Mouse (Mus musculus): ENCODE data around the gene Gse1. TPM values are rescaled to one million over a fixed set of nuclear protein-coding genes. Genes with fewer than 3 reads are reported as not detected.

The Gse1 gene
- total RNA-seq, 2 experiments from 2014 or later, result 146 to 158 TPM

- peak overlapping the region; percentile 48; the same call in 1 of the 2 replicates for H3K27ac ChIP-seq
- peak; percentile 35 for TF ChIP-seq CTCF (conservative IDR thresholded peaks at IDR 0.05)
- H3K4me3 ChIP-seq, result no peak overlapping the region
- DNase-seq (ENCODE audit: low spot score in 2 of 2), result peak in 1 of 2 experiments; percentile 67
Observed at GRCm38 (mm10) chr8:120518736-120519534, 290.7 kb downstream of the Gse1 start.

DNA sequence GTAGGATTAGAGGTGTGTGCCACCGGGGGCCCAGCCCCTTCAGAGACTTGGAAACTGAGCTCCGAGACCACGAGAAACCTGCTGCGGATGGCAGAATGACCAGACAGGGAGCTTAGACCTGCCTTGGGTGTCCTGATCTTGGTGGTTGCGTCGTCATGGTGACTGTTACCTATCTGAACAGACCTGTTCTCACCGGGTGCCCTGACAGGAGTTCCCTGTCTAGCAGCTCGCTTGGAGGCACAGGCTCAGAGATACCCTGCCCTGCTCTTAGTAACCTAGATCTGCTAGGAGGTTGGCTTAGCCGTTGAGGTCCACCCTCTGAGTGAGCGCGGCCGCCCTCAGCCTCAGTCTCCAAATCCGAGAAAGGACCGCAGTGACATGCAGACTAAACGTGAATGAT, 292.0 kb downstream of the Gse1 start:
- no peak for TF ChIP-seq CTCF (conservative IDR thresholded peaks at IDR 0.05)
- H3K27ac ChIP-seq, result peak overlapping the region; percentile 86
- no peak for DNase-seq (ENCODE audit: low spot score in 2 of 2)
- H3K4me3 ChIP-seq, result no peak overlapping the region; the same call in 1 of the 2 replicates

- Histone ChIP-seq H3K27ac (peak overlapping the region; percentile 86), H3K4me3 (peak overlapping the region; percentile 17; the same call in 1 of the 2 replicates)
- peak; percentile 50 for TF ChIP-seq CTCF (conservative IDR thresholded peaks at IDR 0.05)
- DNase-seq (ENCODE audit: low spot score in 2 of 2), result no peak
Observed at GRCm38 (mm10) chr8:120520707-120521590, 292.7 kb downstream of the Gse1 start.

DNA sequence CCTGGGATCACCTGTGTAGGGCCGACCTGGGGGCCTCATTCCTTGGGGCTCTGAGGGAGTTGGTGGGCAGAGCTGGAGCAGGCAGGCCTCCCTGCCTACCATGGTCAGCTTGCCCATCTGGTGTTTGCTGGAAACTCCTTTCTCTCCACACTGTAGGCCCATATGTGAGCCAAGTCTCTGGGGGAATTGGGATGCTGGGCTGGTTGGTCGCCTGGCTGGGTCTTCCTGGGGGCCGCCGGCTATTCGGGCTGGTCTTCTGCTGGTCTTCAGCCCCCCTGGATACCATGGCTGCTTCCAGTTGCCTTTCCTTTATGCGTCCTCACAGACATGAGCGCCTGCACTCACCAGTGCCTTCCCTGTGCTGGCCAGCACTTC, 293.3 kb downstream of the Gse1 start:
- Histone ChIP-seq H3K4me3 (no peak overlapping the region; the same call in 1 of the 2 replicates), H3K27ac (peak overlapping the region; percentile 86)
- TF ChIP-seq CTCF (conservative IDR thresholded peaks at IDR 0.05), result no peak
- no peak for DNase-seq (ENCODE audit: low spot score in 2 of 2)

DNA sequence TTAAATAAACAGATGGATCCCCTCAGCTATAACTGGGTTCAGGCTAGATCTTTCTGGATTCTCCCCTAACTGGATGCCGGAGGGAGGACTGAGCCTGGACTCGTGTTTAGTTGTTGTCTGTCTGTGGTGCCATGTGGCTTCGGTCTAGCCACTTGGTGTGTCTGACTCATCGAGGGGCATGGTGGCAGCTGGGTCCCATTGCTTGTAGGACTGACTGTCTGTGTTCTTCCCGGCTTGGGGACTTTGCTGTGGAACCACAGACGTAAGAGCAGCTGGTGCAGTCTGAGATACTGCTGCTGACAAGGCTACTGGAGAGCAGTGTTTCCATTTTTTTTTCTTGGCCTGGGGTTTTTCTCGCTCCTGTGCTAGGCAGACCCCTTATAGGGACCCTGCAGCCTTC, 295.4 kb downstream of the Gse1 start:
- H3K4me3 ChIP-seq, result no peak overlapping the region
- no peak for TF ChIP-seq CTCF (conservative IDR thresholded peaks at IDR 0.05)
- no peak for DNase-seq (ENCODE audit: low spot score in 2 of 2)
- H3K27ac ChIP-seq, result peak overlapping the region; percentile 32

DNA sequence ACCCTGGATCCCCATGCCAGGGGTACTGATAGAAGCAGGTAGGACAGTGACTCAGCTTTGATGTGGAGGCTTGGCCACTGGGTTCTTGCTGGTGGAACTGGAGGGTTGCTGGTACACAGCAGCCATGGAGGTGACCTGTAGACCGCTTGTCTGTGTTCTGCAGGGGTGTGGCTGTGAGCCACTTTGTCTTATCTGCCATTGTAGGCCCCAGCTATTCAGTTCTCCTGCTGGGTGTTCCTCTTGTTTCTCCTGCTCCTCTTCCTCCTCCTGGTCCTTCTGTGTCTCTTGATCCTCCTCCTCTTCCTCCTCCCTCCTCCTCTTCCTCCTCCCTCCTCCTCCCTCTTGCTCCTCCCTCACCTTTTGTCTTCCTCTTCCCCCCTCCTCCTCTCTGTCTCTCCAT, 296.9 kb downstream of the Gse1 start:
- TF ChIP-seq CTCF (conservative IDR thresholded peaks at IDR 0.05), result no peak

DNA sequence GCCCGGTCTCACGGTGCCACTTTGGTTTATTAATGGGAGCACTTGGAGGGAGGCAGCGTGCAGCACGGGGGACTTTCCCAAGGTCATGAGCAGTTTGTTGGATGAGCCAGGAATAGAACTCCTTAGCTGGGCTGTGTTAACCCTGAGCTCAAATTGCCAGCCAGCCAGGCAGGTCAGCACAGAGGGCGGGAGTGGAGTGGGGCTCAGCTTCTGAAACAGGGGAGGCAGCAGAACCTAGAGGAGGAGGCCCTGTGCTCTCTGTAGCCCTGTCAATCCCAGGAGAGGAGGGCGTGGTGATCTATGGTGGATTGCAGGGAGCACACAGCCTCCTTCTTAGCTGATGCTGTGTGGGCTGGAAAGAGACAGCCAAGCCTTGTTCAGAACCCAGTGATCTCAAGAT, 297.6 kb downstream of the Gse1 start:
- peak overlapping the region; percentile 64 for H3K27ac ChIP-seq

More for the DNA sequence above, 296.9 kb downstream of the Gse1 start:
- Histone ChIP-seq H3K4me3 (no peak overlapping the region), H3K27ac (no peak overlapping the region)
- DNase-seq (ENCODE audit: low spot score in 2 of 2), result no peak

DNA sequence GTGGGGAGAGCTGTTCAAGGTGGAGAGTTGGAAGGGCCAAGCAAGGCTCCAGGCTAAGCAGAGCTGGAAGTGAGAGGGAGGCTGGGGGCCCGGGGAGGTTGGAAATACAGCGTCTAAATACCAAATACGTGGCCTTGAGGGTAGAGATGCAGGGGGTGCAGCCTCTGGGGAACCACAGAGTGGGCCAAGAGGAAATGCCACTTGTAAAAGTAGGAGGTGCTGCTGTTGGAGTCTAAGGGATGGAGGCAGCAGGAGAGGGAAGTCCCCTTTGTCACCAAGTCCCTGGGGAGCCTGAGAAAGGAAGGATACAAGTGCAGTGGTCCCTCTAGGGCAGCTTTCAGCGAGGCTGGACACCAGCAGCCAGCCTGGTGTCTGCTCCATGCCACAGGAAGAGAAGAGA, 298.3 kb downstream of the Gse1 start:
- no peak for TF ChIP-seq CTCF (conservative IDR thresholded peaks at IDR 0.05)
- Histone ChIP-seq H3K27ac (peak overlapping the region; percentile 37; the same call in 1 of the 2 replicates), H3K4me3 (no peak overlapping the region)
- no peak for DNase-seq (ENCODE audit: low spot score in 2 of 2)

More for the DNA sequence above, 297.6 kb downstream of the Gse1 start:
- DNase-seq (ENCODE audit: low spot score in 2 of 2), result no peak
- no peak for TF ChIP-seq CTCF (conservative IDR thresholded peaks at IDR 0.05)
- H3K4me3 ChIP-seq, result no peak overlapping the region

GRCm38 (mm10) chr8:120528332-120528731, 300.1 kb downstream of the Gse1 start:
- no peak overlapping the region for H3K4me3 ChIP-seq
- no peak for TF ChIP-seq CTCF (conservative IDR thresholded peaks at IDR 0.05)
- H3K27ac ChIP-seq, result peak overlapping the region; percentile 14; the same call in 1 of the 2 replicates
- DNase-seq (ENCODE audit: low spot score in 2 of 2), result no peak

- DNase-seq (ENCODE audit: low spot score in 2 of 2), result no peak
- H3K27ac ChIP-seq, result no peak overlapping the region; the same call in 1 of the 2 replicates
- TF ChIP-seq CTCF (conservative IDR thresholded peaks at IDR 0.05), result no peak
- no peak overlapping the region for H3K4me3 ChIP-seq
Observed at GRCm38 (mm10) chr8:120529226-120529625, 301.0 kb downstream of the Gse1 start.

GRCm38 (mm10) chr8:120530954-120531656, 302.8 kb downstream of the Gse1 start:
- H3K4me3 ChIP-seq, result no peak overlapping the region
- DNase-seq (ENCODE audit: low spot score in 2 of 2), result no peak
- H3K27ac ChIP-seq, result no peak overlapping the region; the same call in 1 of the 2 replicates
- no peak for TF ChIP-seq CTCF (conservative IDR thresholded peaks at IDR 0.05)

DNA sequence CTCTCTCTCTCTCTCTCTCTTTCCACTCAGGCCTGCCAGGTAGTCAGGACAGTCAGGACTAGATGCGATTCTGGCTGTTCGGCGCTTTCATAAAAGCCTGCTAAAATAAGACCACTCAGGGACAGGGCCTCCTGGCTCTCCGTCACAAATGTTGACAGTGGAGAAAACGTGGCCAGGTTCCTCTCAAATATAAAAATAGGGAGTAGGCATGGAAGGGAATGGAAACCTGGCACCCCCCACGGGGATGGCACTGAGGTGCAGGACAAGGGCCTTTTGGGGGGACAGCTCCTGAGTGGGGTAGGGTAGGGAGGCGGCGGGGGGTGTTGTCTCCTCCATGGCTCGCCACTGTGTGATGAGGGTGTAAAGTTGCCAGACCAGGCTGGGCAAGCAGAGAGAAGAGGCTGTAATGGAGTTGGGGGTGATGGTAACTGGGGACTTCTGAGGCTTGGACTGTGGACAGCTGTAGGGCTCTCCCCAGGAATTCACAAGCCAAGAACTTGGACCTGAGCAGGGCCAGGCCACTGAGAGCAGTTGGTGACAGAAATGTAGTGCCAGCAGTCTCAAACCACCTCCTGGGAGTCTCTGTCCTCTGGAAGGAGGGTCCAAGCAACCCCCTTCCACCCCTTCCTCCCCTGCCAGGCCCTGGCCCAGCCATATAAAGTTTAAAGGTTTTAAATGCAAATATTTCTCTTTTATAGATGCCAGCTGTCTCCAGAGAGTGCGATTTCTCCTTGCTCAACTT, 303.7 kb downstream of the Gse1 start:
- TF ChIP-seq CTCF (conservative IDR thresholded peaks at IDR 0.05), result no peak
- DNase-seq (ENCODE audit: low spot score in 2 of 2), result no peak
- H3K27ac ChIP-seq, result peak overlapping the region; percentile 51; the same call in 1 of the 2 replicates
- H3K4me3 ChIP-seq, result no peak overlapping the region
